Mouse (Mus musculus) adrenal gland, postnatal 14 days (tissue): Measurements from ENCODE around the gene Exoc4. TPM values are rescaled to one million over a fixed set of nuclear protein-coding genes. Genes with fewer than 3 reads are reported as not detected.

ENCODE experiments used
- total RNA-seq: library from RNA; stranded (reverse); gene quantifications from 2 replicates; pipeline ENCODE4 v1.2.3, GENCODE M21; 2021

Exoc4 gene
- total RNA-seq, 1 experiment from 2014 or later: 40.2 TPM

Other genes with a start within 250 kb of the Exoc4 start
- 274 and 287 TPM in 2 replicates for gene Chchd3, start 188.8 kb upstream of the Exoc4 start, total RNA-seq